Mouse (Mus musculus) lung, postnatal 36 days (tissue): ENCODE measurements at regions not wholly inside any gene's neighbourhood (a gene's known extent, or its start where the extent isn't known, plus 50 kb on each side); places are given as distances from the start of the nearest gene placed in this dataset.

Source experiments
- DNase-seq: peaks from one replicate; pipeline ENCODE4 v3.0.0; 2022; ENCODE audit warnings: mixed read lengths

GRCm38 (mm10) chr9:59144256-59144800, 108.1 kb upstream of the Neo1 start:
- no peak for DNase-seq

DNA sequence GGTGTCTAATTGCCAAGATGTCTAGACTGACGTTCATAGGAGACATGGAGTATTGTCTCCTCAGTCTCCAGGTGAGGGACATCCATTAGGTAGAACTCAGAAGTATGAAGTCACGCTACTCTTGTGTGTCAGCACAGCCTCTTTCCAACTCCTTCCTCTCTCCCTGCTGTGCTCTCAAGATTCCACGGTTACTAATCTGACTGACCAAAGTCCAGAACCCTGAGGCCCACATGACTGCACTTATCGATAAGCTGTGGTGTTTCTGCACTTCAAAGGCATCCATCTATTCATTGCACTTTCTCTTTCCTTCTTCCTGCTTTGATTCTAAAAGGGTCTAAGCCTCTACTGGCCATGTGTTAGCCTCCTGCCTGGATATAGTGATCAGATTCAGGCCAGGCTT, 107.4 kb upstream of the Neo1 start:
- no peak for DNase-seq

DNA sequence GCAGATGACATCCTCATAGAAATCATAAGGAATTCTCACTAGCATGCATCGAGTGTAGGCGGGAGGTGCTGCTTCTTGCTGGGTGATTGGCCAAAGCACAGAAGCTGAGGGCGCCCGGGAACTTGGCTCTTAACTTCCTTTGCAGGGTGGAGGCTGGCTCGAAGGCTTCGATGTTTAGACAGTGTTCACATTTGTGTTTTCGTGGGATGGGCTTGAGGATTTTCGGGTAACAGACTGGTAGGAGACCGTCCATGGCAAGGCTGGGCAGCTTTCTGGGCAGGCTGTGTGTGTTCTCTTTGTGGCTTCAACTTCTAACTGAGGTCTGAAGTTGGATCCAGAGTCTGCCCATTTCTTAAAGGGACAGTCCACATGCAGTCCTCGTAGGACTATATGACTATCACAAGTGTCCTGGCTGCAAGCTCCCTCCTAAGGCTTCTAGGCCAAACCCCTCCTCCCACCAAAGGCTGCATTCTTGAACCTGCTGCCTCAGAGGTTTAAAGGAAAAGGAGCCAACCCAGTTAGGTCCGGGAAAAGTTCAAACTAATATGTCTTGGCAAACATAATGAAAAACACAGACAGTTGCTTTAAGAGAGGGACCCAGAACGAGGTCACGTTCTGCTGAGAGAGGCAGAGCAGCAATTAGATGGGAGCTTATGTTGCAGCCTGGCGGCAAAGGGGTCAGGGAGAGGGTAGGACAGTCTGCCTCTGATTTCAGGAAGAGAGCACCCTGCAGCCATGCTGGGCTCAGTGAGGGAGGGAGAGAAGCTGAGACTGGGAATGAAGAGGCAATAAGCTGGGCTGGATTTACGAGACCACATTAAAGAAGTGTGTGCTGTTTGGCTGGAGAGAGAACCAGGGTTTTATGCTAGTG, 98.2 kb upstream of the Neo1 start:
- DNase-seq: peak; percentile 21

GRCm38 (mm10) chr9:59129699-59130340, 93.6 kb upstream of the Neo1 start:
- peak; percentile 35 for DNase-seq

GRCm38 (mm10) chr9:59129252-59129651, 93.0 kb upstream of the Neo1 start:
- DNase-seq: peak; percentile 41

- DNase-seq: no peak
These were observed 91.8 kb upstream of the Neo1 start for GRCm38 (mm10) chr9:59128023-59128422.

- DNase-seq: no peak
These were observed 89.6 kb upstream of the Neo1 start for GRCm38 (mm10) chr9:59125886-59126285.

DNA sequence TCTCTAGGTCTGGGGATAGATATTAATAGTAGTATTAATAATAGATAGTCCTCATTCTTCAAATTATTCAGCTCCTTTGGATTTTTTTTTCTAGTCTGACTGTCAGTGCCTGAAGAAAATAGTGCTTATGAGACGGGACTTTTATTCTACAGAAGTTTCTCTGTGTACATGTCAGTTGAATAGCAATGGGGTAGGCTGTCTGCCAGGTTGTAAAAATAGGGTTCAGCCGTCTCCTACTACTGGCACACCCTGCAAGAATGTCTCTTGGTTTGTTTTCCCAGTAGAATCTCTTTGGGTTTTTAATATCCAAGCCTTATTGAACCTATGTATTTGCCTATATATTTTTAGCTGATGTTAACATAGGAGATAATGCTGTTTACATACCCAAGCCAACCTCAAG, 80.3 kb upstream of the Neo1 start:
- DNase-seq: peak; percentile 13

- DNase-seq: no peak
These were observed 77.6 kb upstream of the Neo1 start for GRCm38 (mm10) chr9:59113859-59114258.

- peak; percentile 28 for DNase-seq
These were observed 63.5 kb upstream of the Neo1 start for GRCm38 (mm10) chr9:59099738-59100137.

- peak; percentile 13 for DNase-seq
These were observed 61.3 kb upstream of the Neo1 start for GRCm38 (mm10) chr9:59097564-59097963.

DNA sequence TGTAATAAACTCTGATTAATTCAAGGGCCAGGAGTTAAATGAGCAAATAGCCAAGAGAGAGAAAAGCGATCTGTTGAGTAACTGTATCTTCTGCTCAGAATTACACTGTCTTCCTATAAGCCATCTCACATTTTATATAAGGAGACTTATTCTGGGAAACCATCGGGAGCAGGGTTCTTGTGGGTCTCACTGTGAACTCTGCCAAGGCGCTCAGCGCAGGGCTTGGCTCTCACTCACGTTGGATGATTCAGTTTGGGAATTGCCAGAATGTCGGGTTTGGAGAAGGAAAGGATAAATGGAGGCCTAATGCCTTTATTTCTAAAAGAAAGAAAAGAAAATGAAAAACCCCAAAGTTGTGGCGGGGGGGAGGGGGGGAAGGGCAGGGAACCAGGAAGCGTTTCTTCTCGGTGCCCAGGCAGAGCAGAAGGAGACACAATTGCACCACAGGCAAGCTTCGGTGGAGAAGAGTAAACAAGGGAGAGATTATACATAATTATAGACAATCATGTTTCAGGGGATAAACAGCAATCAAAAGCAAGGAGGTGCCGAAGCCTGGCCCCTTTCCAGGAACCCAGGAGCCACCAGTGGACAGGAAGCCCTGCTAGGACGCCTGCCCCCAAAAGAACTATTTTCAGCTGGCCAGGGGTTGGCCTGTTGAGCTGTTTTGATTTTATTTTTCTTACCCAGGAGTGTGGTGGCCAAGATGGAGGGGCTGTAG, 60.5 kb upstream of the Neo1 start:
- peak; percentile 9 for DNase-seq

- no peak for DNase-seq
These were observed 59.4 kb upstream of the Neo1 start for GRCm38 (mm10) chr9:59095626-59096025.

- DNase-seq: no peak
These were observed 57.9 kb upstream of the Neo1 start for GRCm38 (mm10) chr9:59094106-59094505.

DNA sequence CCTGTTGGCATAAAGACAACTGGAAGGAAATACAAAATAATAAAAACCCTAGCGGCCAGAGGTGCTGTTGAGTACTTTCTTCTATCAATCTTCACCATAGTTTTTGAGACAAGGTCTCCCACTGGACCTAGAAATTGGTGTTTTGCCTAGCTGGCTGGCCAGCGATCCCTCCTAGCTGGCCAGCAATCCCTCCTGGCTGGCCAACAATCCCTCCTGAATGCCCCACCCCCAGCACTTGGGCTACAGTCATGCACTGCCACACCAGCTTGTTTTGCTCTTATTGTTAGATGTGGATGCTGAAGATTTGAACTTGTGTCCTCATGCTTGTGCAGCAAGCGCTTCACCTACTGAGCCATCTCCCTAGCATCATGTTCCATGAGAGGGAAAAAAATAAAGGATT, 54.9 kb upstream of the Neo1 start:
- DNase-seq: no peak

- DNase-seq: no peak
These were observed 51.5 kb upstream of the Neo1 start for GRCm38 (mm10) chr9:59087704-59088103.

GRCm38 (mm10) chr9:59087112-59087511, 50.9 kb upstream of the Neo1 start:
- DNase-seq: no peak

GRCm38 (mm10) chr9:59086556-59087102, 50.4 kb upstream of the Neo1 start:
- no peak for DNase-seq
